Mouse (Mus musculus) layer of hippocampus, postnatal 10 days (tissue): ENCODE data around the gene 4933407L21Rik. TPM values are rescaled to one million over a fixed set of nuclear protein-coding genes. Genes with fewer than 3 reads are reported as not detected.
A peak's percentile ranks its signal among the peaks of the same experiment; 100 is the strongest.
"Not testable (repeated sequence)": the region's sequence is repeated elsewhere in the genome, so short reads cannot be mapped to it uniquely, and the experiment has no call there.

Experiments used
- DNase-seq, 2 experiments: peaks; one replicate each; pipeline ENCODE4 v3.0.0; 2021; ENCODE audit warnings: low spot score in 2 of 2
- total RNA-seq, 2 experiments: library from RNA; stranded (reverse); gene quantifications; 2 replicates each; pipeline ENCODE4 v1.2.3; 2021

Gene 4933407L21Rik
- total RNA-seq, 2 experiments from 2014 or later: 4.6 to 4.9 TPM

DNA sequence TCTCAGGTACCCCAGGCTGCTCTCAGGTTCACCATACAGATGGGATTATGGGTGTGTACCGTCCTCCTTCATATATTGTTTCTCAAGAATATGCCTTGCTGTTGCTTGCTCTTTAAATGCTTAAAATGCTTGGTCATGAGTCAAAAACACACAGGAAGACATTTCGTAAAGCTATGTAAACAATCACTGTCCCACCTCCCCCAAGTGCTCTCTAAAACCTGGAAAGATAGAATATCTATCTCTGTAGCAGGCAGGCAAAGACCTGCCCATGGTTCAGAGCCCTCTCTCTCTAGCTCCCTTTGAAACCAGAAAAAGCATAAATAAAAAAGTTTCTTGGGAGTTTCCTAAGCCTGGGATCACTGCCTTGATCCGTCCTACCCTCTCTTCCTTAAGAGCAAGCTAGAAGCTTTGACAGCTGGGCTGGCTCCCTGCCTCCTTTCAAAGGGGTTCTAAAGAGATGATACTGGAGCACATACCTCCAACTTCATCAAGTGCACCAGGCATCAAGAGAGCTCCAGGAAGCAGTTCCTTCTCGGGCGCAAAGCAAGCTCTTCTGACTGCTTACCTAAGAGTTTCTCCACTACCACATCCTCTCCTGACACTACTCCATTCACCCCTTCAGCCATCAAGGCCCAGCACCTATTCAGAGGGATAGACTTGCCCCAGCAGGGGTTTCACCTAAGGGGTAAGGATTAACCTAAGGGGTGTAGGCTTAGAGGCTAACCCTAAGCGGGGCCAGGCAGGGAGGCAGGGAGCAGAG is 31.0 kb downstream of the 4933407L21Rik start:
- DNase-seq: no peak

DNA sequence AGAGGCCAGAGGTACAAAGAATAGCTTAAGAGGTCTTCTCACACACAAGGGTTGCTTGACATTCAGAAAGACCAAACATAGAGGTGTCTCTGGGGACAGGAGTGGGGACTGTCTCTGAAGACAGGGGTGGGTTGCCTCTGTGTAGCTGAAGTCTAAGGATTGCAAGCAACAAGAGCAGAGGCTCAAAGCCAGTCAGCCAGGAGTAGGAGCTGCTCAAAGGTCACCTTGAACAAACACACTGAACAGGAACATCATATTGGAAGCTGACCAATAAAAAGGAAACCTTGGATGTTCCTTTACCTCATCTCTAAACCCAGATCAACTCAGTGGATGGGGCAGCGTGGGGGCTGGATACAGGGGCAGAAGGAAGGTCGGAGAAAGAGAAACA is 31.6 kb downstream of the 4933407L21Rik start:
- no peak for DNase-seq

DNA sequence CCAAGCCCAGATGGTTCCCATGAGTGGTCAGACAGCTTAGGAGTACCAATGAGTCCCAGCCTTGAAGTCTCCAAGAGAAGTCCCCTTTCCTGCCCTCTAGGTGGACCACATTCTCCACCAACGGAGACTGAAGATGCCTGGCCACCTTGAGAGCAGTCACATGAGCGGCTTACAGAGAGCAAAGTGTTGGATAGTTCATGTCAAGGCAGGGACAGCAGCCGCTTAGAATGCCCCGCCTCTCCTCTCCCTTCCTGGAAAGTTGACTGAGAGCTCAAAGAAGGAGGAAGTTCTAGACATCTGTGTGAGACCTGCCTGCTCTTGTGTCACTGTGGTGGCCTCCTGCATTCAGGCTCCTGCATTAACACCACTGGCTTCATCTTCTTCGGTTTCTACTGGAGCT is 32.6 kb downstream of the 4933407L21Rik start, which contains the start of gene Gpr55:
TSS of gene Gpr55 (minus strand) at position 135 of the 400 bp plus-strand sequence.
- DNase-seq: no peak

DNA sequence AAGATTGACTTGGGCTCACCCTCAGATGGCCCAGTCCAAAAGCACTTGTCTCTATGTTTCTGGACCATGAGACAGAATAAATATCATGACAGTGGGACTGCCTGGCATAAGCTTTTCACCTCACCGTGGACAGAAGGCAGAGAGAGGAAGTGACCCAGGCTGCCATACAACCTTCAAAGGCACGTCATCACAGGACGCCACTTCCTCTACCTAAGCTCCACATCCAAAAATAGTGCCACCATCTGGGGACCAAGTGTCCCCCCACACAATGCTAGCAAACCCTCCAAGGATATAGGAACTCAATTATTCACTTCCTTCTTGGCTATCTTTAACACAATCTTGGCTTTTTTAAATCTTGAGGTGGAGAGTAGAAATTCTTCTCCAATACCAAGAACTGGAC is 33.8 kb downstream of the 4933407L21Rik start:
- no peak for DNase-seq

DNA sequence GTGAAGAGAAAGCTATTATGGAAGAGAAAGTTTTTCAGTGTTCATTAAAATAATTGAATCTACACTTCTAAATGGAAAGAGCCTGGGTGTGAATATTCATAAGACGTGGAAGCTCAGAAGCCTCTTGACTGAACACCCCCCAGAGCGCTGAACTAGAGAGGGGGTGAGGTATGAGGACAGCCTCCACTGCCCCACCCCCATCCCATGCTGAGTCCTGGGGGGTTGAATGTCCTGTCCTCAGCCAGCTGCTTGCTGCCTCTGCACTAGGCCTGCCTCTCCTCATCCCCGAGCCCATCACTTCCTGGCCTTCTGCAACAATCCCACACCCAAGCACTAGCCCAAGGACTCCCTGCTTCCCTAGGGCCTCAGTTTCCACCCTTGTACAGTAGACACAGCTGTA is 37.6 kb downstream of the 4933407L21Rik start:
- no peak for DNase-seq

DNA sequence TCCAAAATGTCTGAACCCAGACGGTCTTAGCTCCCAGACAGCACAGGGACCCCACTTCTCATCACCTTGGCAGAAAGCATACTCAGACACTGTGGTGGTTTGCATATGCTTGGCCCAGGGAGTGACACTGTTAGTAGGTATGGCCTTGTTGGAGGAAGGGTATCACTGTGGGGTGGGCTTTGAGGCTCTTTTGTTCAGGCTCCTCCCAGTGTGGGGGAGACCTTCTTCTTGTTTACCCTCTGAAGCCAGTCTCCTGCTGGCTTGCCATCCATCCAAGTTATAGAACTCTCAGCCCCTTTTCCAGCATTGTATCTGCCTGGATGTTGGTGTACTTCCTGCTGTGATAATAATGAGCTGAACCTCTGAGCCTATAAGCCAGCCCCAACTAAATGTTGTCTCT is 40.8 kb downstream of the 4933407L21Rik start:
- no peak for DNase-seq

DNA sequence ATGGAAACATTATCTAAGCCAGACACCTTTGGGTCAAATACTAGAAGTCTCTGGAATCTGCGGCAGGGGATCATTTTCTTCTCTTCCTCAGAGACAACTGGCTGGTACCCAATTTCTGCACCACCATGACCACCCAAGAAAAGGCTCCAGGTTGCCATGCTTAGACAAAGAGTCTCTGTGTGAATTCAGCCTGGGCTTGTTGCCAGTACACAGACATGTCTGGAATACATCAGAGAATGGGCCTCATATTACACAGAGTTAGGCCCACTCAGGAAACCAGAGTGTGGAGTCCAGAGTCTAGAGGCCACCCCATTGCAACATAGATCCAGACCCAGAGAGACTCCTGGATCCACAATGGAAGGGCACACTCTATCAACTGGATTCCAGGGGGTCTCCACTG is 41.2 kb downstream of the 4933407L21Rik start:
- DNase-seq: peak; percentile 63 to 68

DNA sequence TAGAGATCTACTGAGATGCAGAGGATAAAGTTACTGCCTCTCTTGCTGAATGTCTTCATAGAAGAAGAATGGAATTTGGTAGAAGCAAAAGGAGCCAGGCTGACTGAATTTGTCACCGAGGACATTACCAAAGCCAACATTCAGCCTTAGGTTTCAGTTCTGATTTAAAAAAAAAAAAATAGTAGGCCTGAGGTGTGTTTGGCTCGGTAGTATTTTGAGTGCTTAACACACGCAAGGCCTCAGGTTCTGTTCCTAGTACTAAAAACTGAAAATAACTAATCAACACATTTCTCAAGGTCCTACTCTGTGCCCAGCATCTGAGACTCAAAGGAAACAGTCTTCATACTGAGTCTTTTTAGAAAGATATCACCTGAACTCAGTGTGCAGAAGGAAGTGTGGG is 42.8 kb downstream of the 4933407L21Rik start:
- DNase-seq: no peak

DNA sequence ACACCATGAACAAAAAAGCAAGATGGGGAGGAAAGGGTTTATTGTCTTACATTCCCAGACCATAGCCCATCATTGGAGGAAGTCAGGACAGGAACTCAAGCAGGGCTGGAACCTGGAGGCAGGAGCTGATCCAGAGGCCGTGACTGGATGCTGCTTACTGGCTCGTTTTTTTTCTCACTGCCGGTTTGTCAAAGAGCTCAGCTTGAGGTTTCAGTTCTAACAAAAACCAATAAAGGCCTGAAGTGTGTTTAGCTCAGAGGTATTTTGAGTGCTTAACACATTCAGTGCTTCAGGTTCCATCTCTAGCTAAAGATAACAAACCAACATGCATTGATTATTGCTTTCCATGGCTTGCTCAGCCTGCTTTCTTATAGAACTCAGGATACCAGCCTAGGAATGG is 44.1 kb downstream of the 4933407L21Rik start:
- DNase-seq: no peak

DNA sequence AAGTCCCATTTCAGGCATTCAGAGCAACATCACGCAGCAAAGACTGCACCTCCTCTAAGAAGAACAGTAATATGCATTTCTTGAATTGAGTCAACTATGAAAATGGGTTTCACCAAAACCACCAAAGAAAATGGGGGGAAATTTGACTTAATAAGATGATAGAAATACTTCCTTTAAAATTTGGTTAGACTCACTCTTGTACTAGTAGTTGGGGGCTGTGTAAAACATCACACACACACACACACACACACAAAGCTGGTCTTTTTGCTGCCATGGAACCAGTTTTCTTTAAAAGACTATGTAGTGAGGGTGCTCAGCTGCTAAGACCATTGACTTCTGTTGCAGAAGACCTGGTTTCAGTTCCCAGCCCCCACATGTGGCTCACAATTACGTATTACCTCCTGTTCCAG is 45.2 kb downstream of the 4933407L21Rik start:
- DNase-seq: no peak

DNA sequence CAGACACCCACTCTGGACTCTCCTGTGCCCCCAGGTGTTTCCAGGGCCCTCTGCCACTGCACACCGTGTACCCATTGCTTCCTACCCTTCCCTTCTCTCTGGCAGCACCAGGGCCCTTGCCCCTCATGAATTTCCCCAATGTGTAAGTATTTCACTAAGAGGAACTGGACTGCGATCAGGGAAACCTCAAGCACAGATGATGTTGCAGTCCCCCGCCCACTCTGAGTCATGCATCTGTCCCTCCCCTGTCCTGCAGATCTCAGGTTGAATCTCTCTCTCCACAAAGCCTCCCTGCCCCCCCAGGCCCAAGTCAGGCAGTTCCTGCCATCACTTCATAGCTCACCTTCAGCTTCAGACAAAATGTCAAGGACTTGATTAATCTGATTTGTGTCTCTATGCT is 49.4 kb downstream of the 4933407L21Rik start:
- no peak for DNase-seq

DNA sequence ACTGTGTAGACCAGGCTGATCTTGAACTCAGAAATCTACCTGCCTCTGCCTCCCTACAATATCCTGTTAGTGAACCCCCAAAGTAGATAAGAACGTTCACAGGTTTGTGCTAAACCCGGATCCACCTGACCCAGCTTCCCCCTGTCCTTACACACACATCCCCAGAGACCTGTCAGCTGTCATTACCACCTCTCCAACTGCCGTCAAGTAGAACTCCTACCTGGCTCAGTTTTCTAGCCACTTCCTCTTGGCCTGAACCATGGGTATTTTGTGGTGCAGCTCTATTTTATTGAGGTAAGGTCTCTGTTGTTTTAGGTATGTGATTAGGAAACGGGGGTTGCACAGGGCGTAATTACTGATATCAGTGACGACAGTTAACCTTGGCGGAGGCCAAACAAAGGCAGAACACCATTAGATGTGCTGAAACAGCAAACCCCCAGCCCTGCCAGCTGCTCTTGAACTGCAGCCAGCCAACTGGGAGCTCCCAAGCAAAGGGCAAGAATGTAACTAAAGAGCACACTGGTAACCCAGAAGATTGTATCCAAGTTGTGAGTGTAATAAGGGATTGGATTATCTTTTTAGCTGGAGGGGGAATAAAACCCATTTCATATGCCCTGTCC is 53.6 kb downstream of the 4933407L21Rik start:
- DNase-seq: peak in 1 of 2 experiments; percentile 22

DNA sequence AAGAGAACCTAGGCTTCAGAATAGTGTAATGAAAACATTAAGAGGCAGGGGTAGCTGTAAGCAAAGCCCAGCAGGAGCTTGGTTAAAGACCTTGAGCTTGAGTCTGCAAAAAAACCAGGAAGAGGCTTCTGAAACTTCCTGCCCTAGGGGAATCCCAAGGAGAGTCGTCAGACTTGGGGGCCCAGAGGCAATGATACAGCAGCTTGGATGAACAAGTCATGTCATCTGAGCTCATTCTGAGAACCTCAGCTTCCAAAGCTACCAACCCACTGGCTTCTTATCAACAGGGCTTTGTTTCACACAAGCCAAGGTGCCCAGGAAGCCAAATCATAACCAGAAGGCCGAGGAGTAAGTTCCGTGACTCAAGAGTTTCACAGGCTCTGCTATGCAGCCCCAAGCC is 57.5 kb downstream of the 4933407L21Rik start:
- no peak for DNase-seq

DNA sequence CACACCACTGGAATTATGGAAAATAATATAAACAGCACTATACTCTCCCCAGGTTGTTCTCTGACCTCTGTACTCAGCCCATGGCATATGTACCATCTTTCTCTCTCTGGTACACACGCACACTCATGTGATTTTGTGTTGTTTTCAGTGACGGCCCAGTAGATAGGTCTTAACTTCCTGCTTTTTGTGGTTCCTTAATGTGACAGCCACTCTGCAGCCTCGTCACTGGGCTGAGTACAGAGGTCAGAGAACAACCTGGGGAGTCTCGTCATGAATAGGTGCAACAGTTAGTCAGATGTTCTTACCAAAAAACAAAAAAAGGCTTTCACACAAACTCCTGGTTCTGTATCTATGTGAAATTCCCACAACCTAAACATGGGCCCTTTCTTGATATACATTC is 60.1 kb downstream of the 4933407L21Rik start:
- DNase-seq: no peak

DNA sequence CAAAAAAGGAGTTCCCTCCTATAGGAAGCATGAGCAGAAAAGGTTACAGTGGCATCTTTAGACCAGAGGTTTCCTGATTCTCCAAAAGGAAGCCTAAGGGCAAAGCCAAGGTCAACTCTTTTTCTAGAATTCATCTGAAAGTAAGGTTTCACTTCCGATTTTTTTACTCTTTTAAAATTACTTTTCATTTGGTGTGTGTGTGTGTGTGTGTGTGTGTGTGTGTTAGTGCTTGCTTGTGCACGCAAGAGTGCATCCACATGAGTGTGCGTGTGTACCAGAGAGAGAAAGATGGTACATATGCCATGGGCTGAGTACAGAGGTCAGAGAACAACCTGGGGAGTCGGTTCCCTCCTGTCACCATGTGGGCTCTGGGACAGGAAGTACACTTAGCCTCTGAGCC is 60.6 kb downstream of the 4933407L21Rik start:
- DNase-seq: not testable (repeated sequence)

Other genes with a start within 250 kb of the 4933407L21Rik start
- gene A630001G21Rik, start 149.8 kb upstream of the 4933407L21Rik start, total RNA-seq: under 1 TPM; 0.36 to 0.43 TPM
- 100 to 1,000 TPM; 120 to 158 TPM for gene Cab39, start 135.0 kb upstream of the 4933407L21Rik start, total RNA-seq
- 100 to 1,000 TPM; 262 to 270 TPM for gene Itm2c, start 34.2 kb upstream of the 4933407L21Rik start, total RNA-seq
- under 1 TPM; 0.09 to 0.16 TPM for gene Gpr55, start 32.5 kb downstream of the 4933407L21Rik start, total RNA-seq
- 1 to 10 TPM; 1.2 to 1.8 TPM for gene Spata3, start 88.3 kb downstream of the 4933407L21Rik start, total RNA-seq
- gene 2810459M11Rik, start 117.4 kb downstream of the 4933407L21Rik start, total RNA-seq: 10 to 100 TPM; 13.7 to 17.2 TPM
- gene Psmd1, start 135.9 kb downstream of the 4933407L21Rik start, total RNA-seq: 100 to 1,000 TPM; 123 to 129 TPM
- gene Htr2b, start 183.5 kb downstream of the 4933407L21Rik start, total RNA-seq: under 1 TPM in 1 of 2 experiments, not detected in 1; 0.16 TPM
- 1 to 10 TPM in 1 of 2 experiments, under 1 TPM in 1; 0.91 to 6.3 TPM for gene Gm21972, start 205.2 kb downstream of the 4933407L21Rik start, total RNA-seq
- gene Armc9, start 226.3 kb downstream of the 4933407L21Rik start, total RNA-seq: 10 to 100 TPM; 38.8 to 40.3 TPM